Mouse (Mus musculus) neural tube, embryonic 12.5 days (tissue): ENCODE measurements around the gene Sec14l4. TPM values are rescaled to one million over a fixed set of nuclear protein-coding genes. Genes with fewer than 3 reads are reported as not detected.

Experiments used
- ATAC-seq: fragments of 200-750 bp; cut with Nextera tagmentation; 2 replicates; pipeline ENCODE4 v1.8.0; 2017; ENCODE audit warnings: low read depth, mild to moderate bottlenecking, moderate TSS enrichment, moderate library complexity; ENCODE audit not compliant: low FRiP score
- H3K27ac ChIP-seq: fragments of 300-500 bp; sonication (generic); 2 replicates; pipeline ENCODE4 v1.5.1; 2016
- H3K27me3 ChIP-seq: fragments of 300-500 bp; sonication (generic); replicated peaks from 2 replicates; pipeline ENCODE4 v1.6.1; 2016; ENCODE audit warnings: mild to moderate bottlenecking
- H3K36me3 ChIP-seq: fragments of 300-500 bp; sonication (generic); 2 replicates; pipeline ENCODE4 v1.6.1; 2016; ENCODE audit warnings: mild to moderate bottlenecking
- H3K4me1 ChIP-seq: fragments of 300-500 bp; sonication (generic); 2 replicates; pipeline ENCODE4 v1.6.1; 2016
- H3K4me2 ChIP-seq: fragments of 300-500 bp; sonication (generic); replicated peaks from 2 replicates; pipeline ENCODE4 v1.6.1; 2016; ENCODE audit warnings: mild to moderate bottlenecking
- H3K4me3 ChIP-seq: fragments of 300-500 bp; sonication (generic); 2 replicates; pipeline ENCODE4 v1.5.1; 2016
- H3K9ac ChIP-seq: fragments of 300-500 bp; sonication (generic); 2 replicates; pipeline ENCODE4 v1.6.1; 2016; ENCODE audit warnings: mild to moderate bottlenecking
- H3K9me3 ChIP-seq: fragments of 300-500 bp; sonication (generic); 2 replicates; pipeline ENCODE4 v1.6.1; 2016; ENCODE audit warnings: mild to moderate bottlenecking
- WGBS: fragments of 180-500 bp; shearing (Covaris S2); methylation state at CpG from one replicate; pipeline ENCODE4 v1.1.7; 2016; 5-methylcytosine and 5-hydroxymethylcytosine counted together
- polyA plus RNA-seq: library from polyadenylated mRNA; unstranded; fragments of >200 nt; fragmentation: Nextera tagmentation; extraction: Ambion mirVana; gene quantifications from 2 replicates; pipeline ENCODE4 v1.2.1, GENCODE M21; 2016

Sec14l4 gene
- polyA plus RNA-seq, 1 experiment from 2014 or later = 0.06 TPM

DNA sequence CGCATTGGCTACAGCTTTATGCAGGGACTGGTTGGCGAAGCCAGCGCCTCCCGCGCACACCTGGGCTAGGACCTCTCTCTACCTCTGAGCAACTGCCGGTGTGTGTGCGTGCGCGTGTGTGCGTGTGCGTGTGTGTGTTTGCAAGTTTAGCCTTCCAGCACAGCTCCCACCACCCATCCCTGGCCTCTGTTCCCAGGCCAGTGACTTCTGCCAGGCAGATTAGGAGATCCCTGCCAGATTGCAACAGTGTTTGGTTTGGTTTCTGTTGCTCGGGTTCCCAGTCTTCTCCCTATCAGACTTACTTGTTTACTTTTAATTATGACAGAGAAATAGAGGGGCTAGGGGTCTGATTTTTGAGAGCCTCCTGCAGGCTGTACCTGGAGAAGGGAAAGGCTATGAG, 699 bp downstream of the Sec14l4 start:
- Histone ChIP-seq H3K4me2 (no peak overlapping the region), H3K9ac (no peak overlapping the region), H3K4me1 (no peaks in the 10 kb centered on the region), H3K4me3 (no peak overlapping the region), H3K36me3 (no peaks in the 10 kb centered on the region), H3K9me3 (no peaks in the 10 kb centered on the region), H3K27ac (no peak overlapping the region), H3K27me3 (peaks cover 10% of the 10 kb centered on the region; the same call in 1 of the 2 replicates)
- 45% methylated on average over 12 of the region's 12 CpGs for WGBS
- ATAC-seq = no peak

DNA sequence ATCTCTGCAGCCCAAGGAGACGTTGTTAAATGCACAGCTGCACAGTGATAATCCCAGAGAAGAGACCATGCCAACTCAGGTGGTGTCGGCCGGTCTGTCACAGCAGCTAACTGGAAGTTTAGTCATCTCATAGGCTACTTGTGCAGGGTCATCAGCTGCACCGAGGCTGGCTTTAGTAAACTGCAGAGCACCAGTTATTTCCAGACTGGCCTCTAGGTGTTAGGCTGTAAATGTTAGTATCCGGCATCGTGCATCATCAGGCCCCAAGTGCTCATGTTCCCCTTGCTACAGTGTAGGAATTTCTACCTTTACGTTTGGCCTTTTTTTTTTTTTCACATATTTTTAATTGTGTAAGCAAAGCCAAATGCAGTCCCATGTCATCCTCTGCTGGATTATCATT, 2.2 kb downstream of the Sec14l4 start:
- ATAC-seq = no peak
- Histone ChIP-seq H3K4me2 (no peak overlapping the region), H3K9ac (no peak overlapping the region), H3K36me3 (no peaks in the 10 kb centered on the region), H3K4me1 (no peaks in the 10 kb centered on the region), H3K9me3 (no peaks in the 10 kb centered on the region), H3K4me3 (no peak overlapping the region), H3K27ac (no peak overlapping the region), H3K27me3 (peaks cover 10% of the 10 kb centered on the region; the same call in 1 of the 2 replicates)
- WGBS = 72% methylated on average over 7 of the region's 7 CpGs

DNA sequence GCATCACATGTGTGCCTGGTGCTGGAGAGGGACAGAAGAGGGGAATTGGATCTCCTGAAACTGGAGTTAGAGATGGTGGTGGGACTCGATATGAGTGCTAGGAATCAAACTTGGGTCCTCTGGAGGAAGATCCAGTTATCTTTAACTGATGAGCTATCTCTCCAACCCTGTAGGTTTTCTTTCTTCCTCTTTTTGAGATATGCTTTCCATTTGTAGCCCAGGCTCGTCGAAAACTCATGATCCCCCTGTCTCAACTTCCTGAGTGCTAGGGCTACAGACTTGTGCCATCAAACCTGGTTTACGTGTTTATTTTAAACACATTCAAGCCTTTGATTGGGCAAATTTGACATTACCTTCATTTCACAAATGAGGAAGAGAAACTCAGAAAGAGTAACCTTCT, 2.9 kb downstream of the Sec14l4 start:
- no peak overlapping the region for H3K27ac ChIP-seq
- H3K9me3 ChIP-seq = no peaks in the 10 kb centered on the region
- H3K27me3 ChIP-seq = peaks cover 10% of the 10 kb centered on the region; the same call in 1 of the 2 replicates
- 87% methylated on average over 4 of the region's 4 CpGs for WGBS
- H3K4me1 ChIP-seq = no peaks in the 10 kb centered on the region
- no peak overlapping the region for H3K4me3 ChIP-seq
- no peak for ATAC-seq
- H3K4me2 ChIP-seq = no peak overlapping the region
- H3K9ac ChIP-seq = no peak overlapping the region
- H3K36me3 ChIP-seq = no peaks in the 10 kb centered on the region

DNA sequence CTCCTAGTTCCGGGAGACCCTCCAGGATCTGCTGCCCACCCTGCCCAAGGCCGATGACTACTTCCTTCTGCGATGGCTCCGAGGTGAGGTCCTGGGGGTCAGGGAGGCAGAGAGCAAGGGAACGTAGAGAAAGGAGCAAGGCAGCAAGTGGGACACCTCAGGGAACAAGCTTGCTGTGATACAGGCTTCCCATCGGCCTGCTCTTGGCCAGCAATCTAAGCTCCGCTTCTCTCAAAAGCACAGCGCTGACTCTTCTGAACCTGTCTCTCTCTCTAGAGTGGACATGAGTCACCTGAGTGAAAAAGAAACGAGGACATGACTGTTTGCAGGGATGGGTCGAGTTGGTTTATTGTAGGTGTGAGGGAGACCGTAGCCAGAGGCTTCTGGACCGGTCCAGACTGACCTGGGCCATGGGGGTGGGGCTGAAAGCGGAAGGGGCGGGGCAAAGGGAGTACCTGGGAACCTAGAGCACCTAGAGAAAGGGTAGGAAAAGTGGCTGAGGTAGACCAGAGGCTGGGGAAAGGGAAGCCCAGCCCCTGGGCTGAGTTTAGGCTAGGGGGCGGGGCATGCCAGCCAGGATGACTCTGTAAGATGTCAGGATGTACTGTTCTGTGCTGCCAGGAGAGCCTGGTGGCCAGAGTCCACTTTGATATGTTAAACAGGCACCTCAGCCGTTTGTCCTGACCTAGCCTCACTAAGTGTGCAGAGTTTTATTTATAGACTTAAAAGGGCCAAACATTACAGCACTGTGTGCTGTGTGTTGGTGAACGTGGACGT, 4.0 kb downstream of the Sec14l4 start:
- Histone ChIP-seq H3K4me3 (no peak overlapping the region), H3K9ac (no peak overlapping the region), H3K27me3 (peaks cover 10% of the 10 kb centered on the region; the same call in 1 of the 2 replicates), H3K4me2 (no peak overlapping the region), H3K27ac (no peak overlapping the region), H3K4me1 (no peaks in the 10 kb centered on the region), H3K36me3 (no peaks in the 10 kb centered on the region), H3K9me3 (no peaks in the 10 kb centered on the region)
- no peak for ATAC-seq
- 63% methylated on average over 18 of the region's 18 CpGs for WGBS

DNA sequence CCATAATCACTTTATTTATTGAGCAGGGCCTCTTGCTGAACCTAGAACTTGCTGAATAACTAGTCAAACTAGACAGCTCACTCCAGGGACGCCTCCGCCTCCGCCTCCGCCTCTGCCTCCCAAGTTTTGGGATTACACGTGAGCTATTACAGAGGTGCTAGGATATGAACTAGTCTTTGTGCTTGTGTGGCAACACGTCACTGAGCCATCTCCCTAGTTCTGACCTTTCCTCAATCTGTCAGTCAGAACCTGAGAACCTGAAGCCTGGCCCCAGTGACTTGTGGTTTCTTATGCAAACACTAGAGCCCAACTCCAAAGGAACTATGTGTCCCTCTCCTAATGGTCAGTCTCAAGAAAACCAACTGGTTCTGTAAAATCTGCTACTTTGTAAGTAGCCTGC, 4.7 kb downstream of the Sec14l4 start:
- Histone ChIP-seq H3K36me3 (no peaks in the 10 kb centered on the region), H3K9ac (no peak overlapping the region), H3K27me3 (peaks cover 10% of the 10 kb centered on the region; the same call in 1 of the 2 replicates), H3K9me3 (no peaks in the 10 kb centered on the region), H3K4me1 (no peaks in the 10 kb centered on the region), H3K27ac (no peak overlapping the region), H3K4me2 (no peak overlapping the region), H3K4me3 (no peak overlapping the region)
- WGBS = 87% methylated on average over 6 of the region's 6 CpGs
- ATAC-seq = no peak

DNA sequence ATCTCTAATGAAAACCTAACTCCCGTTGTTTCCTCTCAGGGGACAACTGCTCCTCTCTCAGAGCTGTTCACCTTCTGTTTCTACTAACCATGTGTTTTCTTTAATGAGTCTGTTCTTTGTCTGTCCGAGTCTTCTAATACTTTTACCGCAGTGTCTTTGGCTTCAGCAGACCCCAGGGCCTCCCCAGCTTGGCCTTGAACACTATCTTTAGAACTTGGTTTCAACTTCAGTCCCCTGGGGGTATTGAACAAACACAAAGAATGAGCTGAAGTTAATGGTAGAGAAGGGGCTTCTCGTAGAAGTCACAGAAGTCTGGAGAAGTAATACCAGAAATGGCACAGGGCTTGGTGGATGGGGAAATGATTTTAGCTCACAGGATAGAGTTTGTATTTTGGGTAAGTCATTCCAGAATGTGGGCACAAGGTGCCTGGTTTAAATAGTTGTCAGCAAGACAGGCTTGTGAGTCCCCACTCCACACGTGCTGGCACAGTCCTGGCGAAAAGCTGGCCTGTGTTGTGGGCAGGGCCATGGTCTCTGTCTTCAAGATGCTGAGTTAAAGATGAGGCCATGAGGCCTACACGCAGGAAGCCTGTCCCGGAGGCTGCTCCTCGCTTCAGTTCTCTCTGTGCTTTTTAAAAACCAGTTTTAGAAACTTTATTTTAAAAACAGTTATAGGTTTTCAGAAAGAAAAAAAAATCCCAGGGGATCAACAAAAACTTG, 5.3 kb downstream of the Sec14l4 start:
- no peak overlapping the region for H3K27ac ChIP-seq
- H3K4me3 ChIP-seq = no peak overlapping the region
- H3K36me3 ChIP-seq = no peaks in the 10 kb centered on the region
- no peak overlapping the region for H3K9ac ChIP-seq
- no peak for ATAC-seq
- WGBS = 77% methylated on average over 9 of the region's 9 CpGs
- H3K4me1 ChIP-seq = no peaks in the 10 kb centered on the region
- H3K9me3 ChIP-seq = no peaks in the 10 kb centered on the region
- H3K4me2 ChIP-seq = no peak overlapping the region
- H3K27me3 ChIP-seq = peaks cover 4% of the 10 kb centered on the region; the same call in 1 of the 2 replicates

DNA sequence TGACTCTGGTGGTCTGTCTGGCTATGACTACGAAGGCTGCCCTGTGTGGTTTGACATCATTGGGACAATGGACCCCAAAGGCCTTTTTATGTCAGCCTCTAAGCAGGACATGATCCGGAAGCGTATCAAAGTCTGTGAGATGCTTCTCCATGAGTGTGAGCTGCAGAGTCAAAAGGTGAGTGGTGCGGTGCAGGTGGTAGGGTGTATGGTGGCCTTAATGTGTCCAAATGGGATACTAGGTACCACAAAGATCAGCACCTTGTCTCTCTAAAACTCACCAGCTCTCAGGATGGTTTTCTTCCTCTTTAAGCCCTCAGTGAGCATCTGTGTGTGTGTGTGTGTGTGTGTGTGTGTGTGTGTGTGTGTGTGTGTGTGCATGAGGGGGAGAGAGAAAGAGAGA, 8.7 kb downstream of the Sec14l4 start:
- no peak for ATAC-seq
- Histone ChIP-seq H3K4me3 (no peak overlapping the region), H3K9ac (no peak overlapping the region), H3K36me3 (no peaks in the 10 kb centered on the region), H3K27me3 (no peaks in the 10 kb centered on the region), H3K4me2 (no peak overlapping the region), H3K27ac (no peak overlapping the region), H3K4me1 (no peaks in the 10 kb centered on the region), H3K9me3 (no peaks in the 10 kb centered on the region)
- WGBS = 92% methylated on average over 4 of the region's 4 CpGs

DNA sequence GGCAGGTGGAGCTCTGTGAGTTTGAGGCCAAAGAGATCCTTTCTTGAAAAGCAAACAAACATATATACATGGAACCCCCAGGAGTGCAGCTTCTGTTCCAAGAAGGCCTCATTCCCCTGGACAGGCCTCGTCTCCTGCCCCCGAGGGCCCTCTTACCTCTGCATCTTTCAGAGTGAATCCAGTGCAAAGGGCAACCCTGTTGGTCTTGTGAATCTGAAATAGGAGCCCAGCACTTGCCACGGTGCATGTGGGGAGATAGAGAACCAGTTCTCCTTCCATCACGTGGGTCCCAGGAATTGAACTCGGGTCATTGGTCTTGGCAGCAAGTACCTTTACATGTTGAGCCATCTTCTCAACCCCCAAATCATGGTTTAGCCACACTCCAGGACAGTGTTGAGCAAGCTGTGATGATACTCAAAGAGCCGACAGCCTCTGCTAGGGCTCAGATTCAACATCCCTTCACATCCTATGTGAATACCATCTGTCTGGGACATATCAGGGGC, 9.9 kb downstream of the Sec14l4 start:
- Histone ChIP-seq H3K27ac (no peak overlapping the region), H3K9ac (no peak overlapping the region), H3K36me3 (no peaks in the 10 kb centered on the region), H3K4me2 (no peak overlapping the region), H3K27me3 (no peaks in the 10 kb centered on the region), H3K4me3 (no peak overlapping the region), H3K9me3 (no peaks in the 10 kb centered on the region), H3K4me1 (no peaks in the 10 kb centered on the region)
- no peak for ATAC-seq
- 84% methylated on average over 6 of the region's 6 CpGs for WGBS

DNA sequence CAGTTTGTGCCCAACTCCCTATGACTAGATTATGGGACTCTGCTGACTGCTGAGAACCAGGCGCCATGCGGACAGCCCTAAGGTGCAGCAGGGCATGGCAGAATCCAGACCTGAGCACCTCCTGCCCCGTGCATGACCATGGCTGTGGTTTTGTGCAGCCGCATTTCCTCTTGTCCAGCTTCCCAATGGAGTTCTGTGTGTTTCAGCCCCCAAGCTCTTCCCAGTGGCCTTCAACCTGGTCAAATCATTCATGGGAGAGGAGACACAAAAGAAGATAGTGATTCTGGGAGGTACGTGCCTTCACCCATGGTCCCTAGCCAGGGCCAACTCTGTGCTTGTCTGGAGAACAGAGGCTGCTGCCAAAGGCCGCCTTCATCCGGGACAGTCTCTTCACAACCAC, 11.8 kb downstream of the Sec14l4 start:
- H3K4me3 ChIP-seq = no peak overlapping the region
- no peak for ATAC-seq
- H3K9me3 ChIP-seq = no peaks in the 10 kb centered on the region
- H3K9ac ChIP-seq = no peak overlapping the region
- H3K27ac ChIP-seq = no peak overlapping the region
- WGBS = 92% methylated on average over 7 of the region's 7 CpGs
- H3K27me3 ChIP-seq = no peaks in the 10 kb centered on the region
- H3K4me1 ChIP-seq = no peaks in the 10 kb centered on the region
- no peaks in the 10 kb centered on the region for H3K36me3 ChIP-seq
- no peak overlapping the region for H3K4me2 ChIP-seq

DNA sequence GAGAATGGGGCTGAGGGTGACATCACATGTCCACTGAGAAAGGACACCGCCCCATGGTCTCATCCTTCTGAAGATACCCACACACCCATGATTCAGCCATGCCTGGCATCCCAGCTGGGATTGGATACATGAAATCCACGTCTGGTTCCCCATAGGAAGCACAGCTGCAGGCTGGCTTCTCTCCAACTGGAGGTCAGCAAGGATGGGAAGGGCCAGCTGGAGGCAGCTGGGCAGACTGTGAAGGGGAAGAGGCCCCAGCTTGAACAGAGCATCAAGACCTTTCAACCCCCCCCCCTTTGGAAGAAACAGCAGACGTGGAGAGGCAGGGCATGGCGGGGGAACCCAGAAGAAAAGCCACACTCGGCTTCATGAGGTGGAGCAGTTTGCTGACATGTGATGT, 15.3 kb downstream of the Sec14l4 start:
- Histone ChIP-seq H3K9ac (no peak overlapping the region), H3K4me1 (no peaks in the 10 kb centered on the region), H3K4me3 (no peak overlapping the region), H3K27ac (no peak overlapping the region), H3K36me3 (no peaks in the 10 kb centered on the region), H3K27me3 (no peaks in the 10 kb centered on the region), H3K4me2 (no peak overlapping the region), H3K9me3 (no peaks in the 10 kb centered on the region)
- ATAC-seq = no peak
- 73% methylated on average over 5 of the region's 5 CpGs for WGBS

DNA sequence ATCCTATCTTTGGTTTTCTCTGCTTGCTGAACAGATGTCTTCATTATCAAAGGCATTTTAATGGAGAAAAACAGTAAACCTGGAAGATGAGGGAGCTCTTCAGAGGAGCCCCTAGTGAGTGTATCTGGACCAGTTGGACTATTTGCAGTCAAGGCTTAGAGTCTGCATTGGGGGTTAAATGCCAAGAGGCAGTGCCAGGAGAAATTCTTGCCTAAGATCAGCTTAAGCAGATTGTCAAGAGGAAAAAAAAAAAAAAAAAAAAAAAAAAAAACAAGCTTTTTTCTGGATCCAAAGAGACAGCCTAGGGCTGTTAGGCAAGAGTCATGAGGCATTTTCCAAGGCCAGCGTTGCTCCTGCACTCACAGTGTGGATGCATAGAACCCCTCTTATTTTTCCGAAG, 16.5 kb downstream of the Sec14l4 start:
- Histone ChIP-seq H3K4me3 (no peak overlapping the region), H3K27me3 (no peaks in the 10 kb centered on the region), H3K9ac (no peak overlapping the region), H3K9me3 (no peaks in the 10 kb centered on the region), H3K36me3 (no peaks in the 10 kb centered on the region), H3K4me1 (no peaks in the 10 kb centered on the region), H3K27ac (no peak overlapping the region), H3K4me2 (no peak overlapping the region)
- WGBS = 87% methylated on average over 2 of the region's 2 CpGs
- ATAC-seq = no peak

DNA sequence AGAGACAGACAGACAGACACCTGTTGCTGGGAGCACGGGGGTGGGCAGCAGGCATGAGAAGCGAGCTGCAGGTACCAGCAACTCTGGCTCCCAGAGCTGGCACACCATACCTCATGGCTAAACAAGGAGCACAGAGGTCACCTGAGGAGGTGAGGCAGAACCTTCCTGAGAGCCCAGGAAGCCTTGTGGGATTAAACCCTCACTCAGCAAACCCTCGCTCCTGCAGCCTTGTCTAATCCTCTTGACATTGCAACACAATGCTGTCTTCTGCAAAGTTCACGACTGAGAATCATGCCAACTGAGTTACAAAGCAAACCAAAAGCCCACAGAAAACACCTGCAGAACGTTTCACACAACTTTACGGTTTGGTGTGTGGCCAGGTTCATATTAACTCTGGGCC, 17.2 kb downstream of the Sec14l4 start:
- H3K27me3 ChIP-seq = no peaks in the 10 kb centered on the region
- H3K4me1 ChIP-seq = no peaks in the 10 kb centered on the region
- WGBS = 92% methylated on average over 6 of the region's 6 CpGs
- no peak for ATAC-seq
- no peaks in the 10 kb centered on the region for H3K36me3 ChIP-seq
- H3K4me3 ChIP-seq = no peak overlapping the region
- no peak overlapping the region for H3K9ac ChIP-seq
- H3K27ac ChIP-seq = no peak overlapping the region
- H3K4me2 ChIP-seq = no peak overlapping the region
- H3K9me3 ChIP-seq = no peaks in the 10 kb centered on the region
